Mouse (Mus musculus) midbrain, embryonic 12.5 days (tissue): ENCODE data around the gene Bad. TPM values are rescaled to one million over a fixed set of nuclear protein-coding genes. Genes with fewer than 3 reads are reported as not detected.

Source experiments
- ATAC-seq: fragments of 200-750 bp; cut with Nextera tagmentation; 2 replicates; pipeline ENCODE4 v1.8.0; 2017; ENCODE audit warnings: low read depth, moderate TSS enrichment, moderate library complexity; ENCODE audit not compliant: low FRiP score
- H3K27ac ChIP-seq: fragments of 300-500 bp; sonication (generic); replicated peaks from 2 replicates; pipeline ENCODE4 v1.5.1; 2016; ENCODE audit warnings: mild to moderate bottlenecking
- H3K27me3 ChIP-seq: fragments of 300-500 bp; sonication (generic); 2 replicates; pipeline ENCODE4 v1.6.1; 2016; ENCODE audit warnings: mild to moderate bottlenecking
- H3K36me3 ChIP-seq: fragments of 300-500 bp; sonication (generic); 2 replicates; pipeline ENCODE4 v1.6.1; 2016
- H3K4me1 ChIP-seq: fragments of 300-500 bp; sonication (generic); 2 replicates; pipeline ENCODE4 v1.6.1; 2016
- H3K4me2 ChIP-seq: fragments of 300-500 bp; sonication (generic); replicated peaks from 2 replicates; pipeline ENCODE4 v1.6.1; 2016; ENCODE audit warnings: mild to moderate bottlenecking, moderate library complexity
- H3K4me3 ChIP-seq: fragments of 300-500 bp; sonication (generic); 2 replicates; pipeline ENCODE4 v1.5.1; 2016; ENCODE audit warnings: mild to moderate bottlenecking
- H3K9ac ChIP-seq: fragments of 300-500 bp; sonication (generic); replicated peaks from 2 replicates; pipeline ENCODE4 v1.6.1; 2016; ENCODE audit warnings: mild to moderate bottlenecking, moderate library complexity
- H3K9me3 ChIP-seq: fragments of 300-500 bp; sonication (generic); 2 replicates; pipeline ENCODE4 v1.6.1; 2016; ENCODE audit warnings: mild to moderate bottlenecking
- WGBS: fragments of 180-500 bp; shearing (Covaris S2); methylation state at CpG from one replicate; pipeline ENCODE4 v1.1.7; 2016; 5-methylcytosine and 5-hydroxymethylcytosine counted together
- microRNA-seq: library from miRNA; unstranded; fragments of <30 nt; microRNA quantifications from one replicate; pipeline ENCODE4, GENCODE M21; 2017
- polyA plus RNA-seq: library from polyadenylated mRNA; unstranded; fragments of >200 nt; fragmentation: Nextera tagmentation; extraction: Ambion mirVana; gene quantifications from 2 replicates; pipeline ENCODE4 v1.2.1, GENCODE M21; 2016

The Bad gene
- polyA plus RNA-seq, 1 experiment from 2014 or later = 67.6 TPM

DNA sequence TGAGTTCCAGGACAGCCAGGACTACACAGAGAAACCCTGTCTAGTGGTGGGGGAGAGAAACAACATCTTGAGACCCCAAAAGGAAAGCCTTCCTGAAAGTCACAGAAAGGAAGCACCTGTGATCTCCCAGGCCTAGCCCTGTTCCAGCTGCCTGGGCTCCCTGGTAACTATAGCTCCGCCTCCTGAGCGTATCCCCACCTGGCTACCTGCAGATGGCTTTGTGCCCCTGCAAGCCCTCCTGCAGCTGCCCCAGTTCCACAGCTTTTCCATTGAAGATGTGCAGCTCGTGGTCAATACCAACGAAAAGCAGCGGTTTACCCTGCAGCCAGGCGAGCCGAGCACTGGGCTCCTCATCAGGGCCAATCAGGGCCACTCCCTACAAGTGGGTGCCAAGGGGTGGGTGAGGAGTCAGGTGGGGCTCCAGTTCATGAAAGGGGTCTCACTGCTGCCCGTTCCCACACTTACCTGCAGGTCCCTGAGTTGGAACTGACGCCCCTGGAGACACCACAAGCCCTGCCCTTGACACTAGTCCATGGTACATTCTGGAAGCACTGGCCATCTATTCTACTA is 56.1 kb downstream of the Bad start:
- no peak for ATAC-seq
- Histone ChIP-seq H3K36me3 (peaks cover 24% of the 10 kb centered on the region), H3K27ac (no peak overlapping the region), H3K4me3 (no peak overlapping the region), H3K4me2 (no peak overlapping the region), H3K9ac (no peak overlapping the region), H3K4me1 (peaks cover 29% of the 10 kb centered on the region), H3K9me3 (no peaks in the 10 kb centered on the region), H3K27me3 (no peaks in the 10 kb centered on the region)
- 82% methylated on average over 9 of the region's 9 CpGs for WGBS

DNA sequence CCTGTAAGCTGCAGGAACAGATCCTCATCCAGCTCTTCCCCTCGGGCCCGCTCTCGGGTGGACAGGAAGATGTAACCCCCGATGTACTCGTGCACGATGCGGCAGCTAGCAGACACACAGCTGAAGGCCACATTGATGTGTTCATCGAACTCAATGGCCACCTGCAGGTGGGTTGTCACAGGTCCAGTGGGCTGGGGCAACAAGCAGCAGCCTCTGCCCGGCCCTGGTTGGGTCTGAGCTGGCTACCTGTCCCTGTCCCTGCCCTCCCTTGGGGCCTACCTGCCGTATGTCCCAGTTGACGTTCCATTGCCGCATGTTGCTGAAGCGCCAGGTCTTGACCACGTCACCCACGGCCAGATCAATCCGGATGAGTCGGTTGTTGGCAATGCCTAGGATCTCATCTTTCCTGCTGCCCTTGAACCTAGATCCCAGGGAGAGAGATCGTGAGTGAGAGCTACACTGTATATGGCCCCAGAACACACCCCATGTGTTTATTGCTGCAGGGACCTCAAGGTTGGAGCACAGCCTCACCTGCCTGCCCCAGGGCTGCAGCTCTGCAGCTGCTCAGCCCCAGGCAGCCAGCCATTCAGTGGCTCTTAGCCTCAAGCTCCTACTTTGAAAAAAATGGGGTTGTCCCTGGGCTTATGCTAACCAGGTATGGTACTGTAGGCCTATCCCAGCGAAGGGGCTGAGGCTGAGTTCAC is 57.9 kb downstream of the Bad start:
- ATAC-seq = no peak
- Histone ChIP-seq H3K4me1 (peaks cover 22% of the 10 kb centered on the region), H3K9me3 (no peaks in the 10 kb centered on the region), H3K4me2 (no peak overlapping the region), H3K4me3 (no peak overlapping the region), H3K27ac (no peak overlapping the region), H3K36me3 (peaks cover 24% of the 10 kb centered on the region), H3K27me3 (no peaks in the 10 kb centered on the region), H3K9ac (no peak overlapping the region)
- 93% methylated on average over 19 of the region's 19 CpGs for WGBS

Small RNA genes lying within 50 kb of the gene (microRNA-seq; reads per million reads assigned to microRNA genes)
- gene Mir6990 = 1.9 reads per million

Other genes with a start within 250 kb of the Bad start
- 7.9 and 10.8 TPM in 2 replicates for gene Rps6ka4, start 101.2 kb upstream of the Bad start, polyA plus RNA-seq
- gene Ccdc88b, start 83.7 kb upstream of the Bad start, polyA plus RNA-seq = 0.69 and 1.1 TPM in 2 replicates
- gene Trmt112, start 32.2 kb upstream of the Bad start, polyA plus RNA-seq = 129 and 139 TPM in 2 replicates
- 172 and 191 TPM in 2 replicates for gene Prdx5, start 31.8 kb upstream of the Bad start, polyA plus RNA-seq
- gene Esrra, start 20.0 kb upstream of the Bad start, polyA plus RNA-seq = 13.9 and 14.3 TPM in 2 replicates
- 0.68 and 0.97 TPM in 2 replicates for gene Catsperz, start 16.5 kb upstream of the Bad start, polyA plus RNA-seq
- gene Kcnk4, start 7.3 kb upstream of the Bad start, polyA plus RNA-seq = 0.19 and 0.52 TPM in 2 replicates
- gene Gpr137, start 619 bp downstream of the Bad start, polyA plus RNA-seq = 37.7 and 38.3 TPM in 2 replicates
- 265 and 314 TPM in 2 replicates for gene Ppp1r14b, start 33.1 kb downstream of the Bad start, polyA plus RNA-seq
- 21.6 and 22.5 TPM in 2 replicates for gene Plcb3, start 34.6 kb downstream of the Bad start, polyA plus RNA-seq
- gene Fkbp2, start 38.6 kb downstream of the Bad start, polyA plus RNA-seq = 80.3 and 83.9 TPM in 2 replicates
- 34.3 and 35.0 TPM in 2 replicates for gene Vegfb, start 45.8 kb downstream of the Bad start, polyA plus RNA-seq
- 21.2 and 23.2 TPM in 2 replicates for gene Dnajc4, start 50.7 kb downstream of the Bad start, polyA plus RNA-seq
- gene Nudt22, start 54.3 kb downstream of the Bad start, polyA plus RNA-seq = 18.7 and 19.0 TPM in 2 replicates
- 12.4 and 12.6 TPM in 2 replicates for gene Trpt1, start 54.3 kb downstream of the Bad start, polyA plus RNA-seq
- gene Fermt3, start 77.6 kb downstream of the Bad start, polyA plus RNA-seq = 6.5 and 8.2 TPM in 2 replicates
- 315 and 316 TPM in 2 replicates for gene Stip1, start 98.1 kb downstream of the Bad start, polyA plus RNA-seq
- 3.0 and 3.3 TPM in 2 replicates for gene Macrod1, start 114.9 kb downstream of the Bad start, polyA plus RNA-seq
- 8.0 and 8.2 TPM in 2 replicates for gene Flrt1, start 163.9 kb downstream of the Bad start, polyA plus RNA-seq